Mouse (Mus musculus) liver, adult 2 months (tissue): ENCODE measurements around the gene Bcl2l11.
"Not testable (repeated sequence)": the region's sequence is repeated elsewhere in the genome, so short reads cannot be mapped to it uniquely, and the experiment has no call there.

ENCODE experiments used
- CTCF ChIP-seq: fragments of 200-500 bp; IDR thresholded peaks from 2 replicates; pipeline ENCODE4 v1.5.1; 2011; ENCODE audit warnings: low read depth, low read length, control low read depth
- POLR2A ChIP-seq: fragments of 200-500 bp; IDR thresholded peaks from 2 replicates; pipeline ENCODE4 v1.6.1; 2011; ENCODE audit warnings: low read length, control low read depth; ENCODE audit not compliant: insufficient read depth; ENCODE audit errors: extremely low read depth

GRCm38 (mm10) chr2:128182181-128182580, 56.3 kb downstream of the Bcl2l11 start:
- TF ChIP-seq POLR2A, CTCF: not testable (repeated sequence)
